Mouse (Mus musculus) lung, postnatal 0 days (tissue): Measurements from ENCODE around the gene Gpr158. TPM values are rescaled to one million over a fixed set of nuclear protein-coding genes. Genes with fewer than 3 reads are reported as not detected.

Source experiments
- ATAC-seq: fragments of 200-750 bp; cut with Nextera tagmentation; 2 replicates; pipeline ENCODE4 v1.8.0; 2017; ENCODE audit warnings: moderate library complexity
- DNase-seq: peaks from one replicate; pipeline ENCODE4 v3.0.0-alpha.2; 2016; ENCODE audit warnings: low spot score
- H3K27ac ChIP-seq: fragments of 300-500 bp; sonication (generic); 2 replicates; pipeline ENCODE4 v1.5.1; 2014; ENCODE audit warnings: antibody characterized with exemption, mild to moderate bottlenecking, low read length, mixed read lengths
- H3K27me3 ChIP-seq: fragments of 300-500 bp; sonication (generic); replicated peaks from 2 replicates; pipeline ENCODE4 v1.6.1; 2014; ENCODE audit warnings: low read length, mixed read lengths; ENCODE audit not compliant: insufficient read depth
- H3K36me3 ChIP-seq: fragments of 300-500 bp; sonication (generic); 2 replicates; pipeline ENCODE4 v1.6.1; 2014; ENCODE audit warnings: low read length, mixed read lengths; ENCODE audit not compliant: insufficient read depth
- H3K4me1 ChIP-seq: fragments of 300-500 bp; sonication (generic); 2 replicates; pipeline ENCODE4 v1.6.1; 2014; ENCODE audit warnings: antibody characterized with exemption, low read depth, low read length, mixed read lengths; ENCODE audit not compliant: insufficient read depth
- H3K4me2 ChIP-seq: fragments of 300-500 bp; sonication (generic); replicated peaks from 2 replicates; pipeline ENCODE4 v1.6.1; 2014; ENCODE audit warnings: low read depth, mild to moderate bottlenecking, low read length, moderate library complexity, mixed read lengths
- H3K4me3 ChIP-seq: fragments of 300-500 bp; sonication (generic); 2 replicates; pipeline ENCODE4 v1.5.1; 2014; ENCODE audit warnings: low read depth, low read length
- H3K9ac ChIP-seq: fragments of 300-500 bp; sonication (generic); replicated peaks from 2 replicates; pipeline ENCODE4 v1.6.1; 2014; ENCODE audit warnings: low read depth, mild to moderate bottlenecking
- H3K9me3 ChIP-seq: fragments of 300-500 bp; sonication (generic); 2 replicates; pipeline ENCODE4 v1.6.1; 2016; ENCODE audit warnings: low read length, mixed read lengths
- CTCF ChIP-seq: IDR thresholded peaks from 2 replicates; pipeline ENCODE4 v1.5.1; 2016; ENCODE audit warnings: antibody characterized with exemption, mild to moderate bottlenecking
- EP300 ChIP-seq: IDR thresholded peaks from 2 replicates; pipeline ENCODE4 v1.6.1; 2016; ENCODE audit warnings: antibody characterized with exemption, mild to moderate bottlenecking, control low read depth
- WGBS: fragments of 180-500 bp; shearing (Covaris S2); extraction: QIAGEN DNeasy Blood & Tissue Kit; methylation state at CpG from one replicate; pipeline ENCODE4 v1.1.7; 2014; 5-methylcytosine and 5-hydroxymethylcytosine counted together
- polyA plus RNA-seq: library from polyadenylated mRNA; unstranded; fragments of >200 nt; fragmentation: Nextera tagmentation; extraction: Ambion mirVana; gene quantifications from 2 replicates; pipeline ENCODE4 v1.2.1, GENCODE M21; 2015

The Gpr158 gene
- polyA plus RNA-seq, 1 experiment from 2014 or later = not detected

- no peak overlapping the region for H3K27ac ChIP-seq
- H3K9ac ChIP-seq = no peak overlapping the region
- no peaks in the 10 kb centered on the region for H3K27me3 ChIP-seq
- no peak overlapping the region for H3K4me3 ChIP-seq
- no peak for ATAC-seq
- no peak overlapping the region for H3K4me2 ChIP-seq
- 51% methylated on average over 2 of the region's 2 CpGs for whole genome bisulfite sequencing
- no peaks in the 10 kb centered on the region for H3K9me3 ChIP-seq
- DNase-seq = no peak
- H3K36me3 ChIP-seq = no peaks in the 10 kb centered on the region
- TF ChIP-seq EP300 (no peak), CTCF (no peak)
- no peaks in the 10 kb centered on the region for H3K4me1 ChIP-seq
Measured at GRCm38 (mm10) chr2:21793156-21793555, 425.8 kb downstream of the Gpr158 start.

- Histone ChIP-seq H3K27ac (no peak overlapping the region), H3K4me2 (no peak overlapping the region), H3K36me3 (no peaks in the 10 kb centered on the region), H3K9ac (no peak overlapping the region), H3K4me1 (no peaks in the 10 kb centered on the region), H3K4me3 (no peak overlapping the region), H3K9me3 (no peaks in the 10 kb centered on the region), H3K27me3 (no peaks in the 10 kb centered on the region)
- WGBS = 59% methylated on average over 3 of the region's 3 CpGs
- DNase-seq = no peak
- no peak for ATAC-seq
- TF ChIP-seq EP300 (no peak), CTCF (no peak)
Measured at GRCm38 (mm10) chr2:21799616-21800015, 432.3 kb downstream of the Gpr158 start.

- Histone ChIP-seq H3K27ac (no peak overlapping the region), H3K4me2 (no peak overlapping the region), H3K9ac (no peak overlapping the region), H3K4me1 (no peaks in the 10 kb centered on the region), H3K27me3 (no peaks in the 10 kb centered on the region), H3K36me3 (no peaks in the 10 kb centered on the region), H3K4me3 (no peak overlapping the region), H3K9me3 (no peaks in the 10 kb centered on the region)
- ATAC-seq = no peak
- no peak for DNase-seq
- no peak for TF ChIP-seq EP300
- TF ChIP-seq CTCF = no peak
Measured at GRCm38 (mm10) chr2:21800045-21800444, 432.7 kb downstream of the Gpr158 start.

- H3K4me3 ChIP-seq = no peak overlapping the region
- H3K4me1 ChIP-seq = no peaks in the 10 kb centered on the region
- H3K36me3 ChIP-seq = no peaks in the 10 kb centered on the region
- no peak for ATAC-seq
- no peak overlapping the region for H3K9ac ChIP-seq
- DNase-seq = no peak
- no peaks in the 10 kb centered on the region for H3K27me3 ChIP-seq
- H3K4me2 ChIP-seq = no peak overlapping the region
- H3K27ac ChIP-seq = no peak overlapping the region
- H3K9me3 ChIP-seq = no peaks in the 10 kb centered on the region
- TF ChIP-seq EP300 (no peak), CTCF (no peak)
- 91% methylated on average over 2 of the region's 2 CpGs for WGBS
Measured at GRCm38 (mm10) chr2:21808510-21808909, 441.2 kb downstream of the Gpr158 start.

GRCm38 (mm10) chr2:21810431-21810830, 443.1 kb downstream of the Gpr158 start:
- ATAC-seq = no peak
- H3K36me3 ChIP-seq = no peaks in the 10 kb centered on the region
- H3K4me2 ChIP-seq = no peak overlapping the region
- no peaks in the 10 kb centered on the region for H3K27me3 ChIP-seq
- TF ChIP-seq CTCF = no peak
- no peak for TF ChIP-seq EP300
- no peak for DNase-seq
- no peak overlapping the region for H3K4me3 ChIP-seq
- no peak overlapping the region for H3K9ac ChIP-seq
- WGBS = 85% methylated on average over 4 of the region's 4 CpGs
- H3K9me3 ChIP-seq = no peaks in the 10 kb centered on the region
- H3K27ac ChIP-seq = no peak overlapping the region
- H3K4me1 ChIP-seq = no peaks in the 10 kb centered on the region

- ATAC-seq (no peak), DNase-seq (no peak)
- no peak for TF ChIP-seq EP300
- Histone ChIP-seq H3K4me1 (no peaks in the 10 kb centered on the region), H3K9me3 (no peaks in the 10 kb centered on the region), H3K9ac (no peak overlapping the region), H3K27me3 (no peaks in the 10 kb centered on the region), H3K4me3 (no peak overlapping the region), H3K4me2 (no peak overlapping the region), H3K36me3 (no peaks in the 10 kb centered on the region), H3K27ac (no peak overlapping the region)
Measured at GRCm38 (mm10) chr2:21864061-21864460, 496.7 kb downstream of the Gpr158 start.

Other genes with a start within 250 kb of the Gpr158 start
- 10.2 and 12.5 TPM in 2 replicates for gene Enkur, start 162.2 kb upstream of the Gpr158 start, polyA plus RNA-seq
- 3.8 and 5.7 TPM in 2 replicates for gene Thnsl1, start 161.8 kb upstream of the Gpr158 start, polyA plus RNA-seq